Mouse (Mus musculus) bone marrow macrophage, adult 2 months (primary cell): ENCODE results near the gene Zfp292.

Experiments
- CTCF ChIP-seq: IDR thresholded peaks from 2 replicates; pipeline ENCODE4 v1.5.1; 2012; ENCODE audit warnings: low read depth, mild to moderate bottlenecking, low read length, moderate library complexity
- POLR2A ChIP-seq: IDR thresholded peaks from 2 replicates; pipeline ENCODE4 v1.6.1; 2012; ENCODE audit warnings: mild to moderate bottlenecking, low read depth, low read length, borderline replicate concordance

DNA sequence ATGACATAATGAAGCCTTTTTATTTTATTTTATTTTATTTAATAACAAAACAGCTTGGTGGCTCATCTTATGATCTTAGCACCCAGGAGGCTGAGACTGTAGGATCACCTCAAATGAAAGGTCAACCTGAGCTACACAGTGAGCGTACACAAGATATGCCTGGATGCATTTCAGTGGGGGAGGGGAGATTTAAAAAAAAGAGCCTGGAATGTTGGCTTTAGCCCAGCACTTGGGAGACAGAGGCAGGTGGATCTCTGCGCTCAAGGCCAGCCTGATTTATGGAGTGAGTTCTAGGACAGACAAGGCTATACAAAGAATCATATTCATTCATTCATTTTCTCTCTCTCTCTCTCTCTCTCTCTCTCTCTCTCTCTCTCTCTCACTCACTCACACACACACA lies 32.6 kb downstream of the Zfp292 start:
- TF ChIP-seq CTCF (no peak), POLR2A (no peak)
